Mouse (Mus musculus): Measurements from ENCODE around the gene Ptrh2.

The Ptrh2 gene

GRCm38 (mm10) chr11:86734241-86734939, 50.6 kb downstream of the Ptrh2 start:
- no peak for DNase-seq (ENCODE audit: low read depth, low spot score)

GRCm38 (mm10) chr11:86734993-86735392, 51.2 kb downstream of the Ptrh2 start:
- no peak for DNase-seq (ENCODE audit: low read depth, low spot score)

GRCm38 (mm10) chr11:86737301-86738000, 53.7 kb downstream of the Ptrh2 start:
- DNase-seq (ENCODE audit: low read depth, low spot score): peak; percentile 48

GRCm38 (mm10) chr11:86738308-86738707, 54.5 kb downstream of the Ptrh2 start:
- peak; percentile 29 for DNase-seq (ENCODE audit: low read depth, low spot score)

- DNase-seq (ENCODE audit: low read depth, low spot score): no peak
These were observed 55.2 kb downstream of the Ptrh2 start for GRCm38 (mm10) chr11:86738956-86739355.

- DNase-seq (ENCODE audit: low read depth, low spot score): no peak
These were observed 55.7 kb downstream of the Ptrh2 start for GRCm38 (mm10) chr11:86739470-86739869.

- DNase-seq (ENCODE audit: low read depth, low spot score): no peak
These were observed 57.7 kb downstream of the Ptrh2 start for GRCm38 (mm10) chr11:86741505-86741904.

Measured in ZHBTc4 (cell line).